Mouse (Mus musculus) G1E (cell line): Measurements from ENCODE around the gene Aldh2. TPM values are rescaled to one million over a fixed set of nuclear protein-coding genes. Genes with fewer than 3 reads are reported as not detected.

Source experiments
- ATAC-seq: 2 replicates; pipeline ENCODE4 v1.8.0; 2016; ENCODE audit warnings: mild to moderate bottlenecking; ENCODE audit not compliant: insufficient number of reproducible peaks, poor library complexity, low FRiP score, severe bottlenecking; ENCODE audit errors: extremely low read depth
- DNase-seq: peaks from one replicate; pipeline ENCODE4 v3.0.0; 2012; ENCODE audit warnings: low spot score
- H3K27me3 ChIP-seq: 2 replicates; pipeline ENCODE4 v1.6.1; 2012; ENCODE audit warnings: mild to moderate bottlenecking, low read length, inconsistent platforms; ENCODE audit not compliant: insufficient read depth
- H3K36me3 ChIP-seq: replicated peaks from 2 replicates; pipeline ENCODE3; 2012; ENCODE audit warnings: mild to moderate bottlenecking, inconsistent platforms
- H3K4me1 ChIP-seq: 2 replicates; pipeline ENCODE4 v1.6.1; 2012; ENCODE audit warnings: low read depth, low read length, inconsistent platforms, mixed read lengths; ENCODE audit not compliant: insufficient read depth
- H3K4me3 ChIP-seq: 2 replicates; pipeline ENCODE4 v1.5.1; 2012; ENCODE audit warnings: low read depth, mild to moderate bottlenecking, inconsistent platforms, low read length, moderate library complexity, mixed read lengths
- H3K9me3 ChIP-seq: replicated peaks from 2 replicates; pipeline ENCODE4 v1.6.1; 2012; ENCODE audit warnings: inconsistent platforms
- CTCF ChIP-seq: IDR thresholded peaks from 2 replicates; pipeline ENCODE4 v1.5.1; 2012; ENCODE audit warnings: low read depth, low read length, inconsistent platforms, mixed read lengths
- GATA1 ChIP-seq: IDR thresholded peaks from 2 replicates; pipeline ENCODE4 v1.6.1; 2012; ENCODE audit warnings: borderline replicate concordance, low read length, inconsistent platforms, mixed read lengths
- GATA2 ChIP-seq: IDR thresholded peaks from 2 replicates; pipeline ENCODE4 v1.6.1; 2012; ENCODE audit warnings: low read depth, low read length, inconsistent platforms, borderline replicate concordance
- POLR2AphosphoS5 ChIP-seq: IDR thresholded peaks from 2 replicates; pipeline ENCODE4 v1.6.1; 2012; ENCODE audit warnings: low read depth, low read length, inconsistent platforms; ENCODE audit not compliant: insufficient replicate concordance
- TAL1 ChIP-seq: conservative IDR thresholded peaks from 2 replicates; pipeline ENCODE4 v1.6.1; 2012; ENCODE audit warnings: low read depth, low read length, inconsistent platforms, mixed read lengths
- polyA plus RNA-seq: library from polyadenylated mRNA; stranded (reverse); fragments of >175 nt; gene quantifications from 2 replicates; pipeline ENCODE4 v1.2.3, GENCODE M21; 2012
- total RNA-seq, 2 experiments: library from RNA; stranded (forward) in 1 of 2; stranded (reverse) in 1 of 2; fragments of 200-1000 nt in 1 of 2; fragments of >200 nt in 1 of 2; fragmentation: Nextera tagmentation in 1 of 2; gene quantifications; 2 replicates each; pipeline ENCODE4 v1.2.3; 2014 to 2017

The Aldh2 gene
- total and polyA plus RNA-seq, 3 experiments = 45.7 to 122 (median 117) TPM

- ATAC-seq (no peak), DNase-seq (no peak)
- Histone ChIP-seq H3K4me1 (peaks cover 50% of the 10 kb centered on the region), H3K27me3 (peaks cover 52% of the 10 kb centered on the region), H3K4me3 (no peak overlapping the region), H3K36me3 (no peaks in the 10 kb centered on the region), H3K9me3 (no peaks in the 10 kb centered on the region)
- no peak for TF ChIP-seq GATA1
- TF ChIP-seq TAL1 = no peak
- no peak for TF ChIP-seq GATA2
- TF ChIP-seq CTCF = no peak
- no peak for TF ChIP-seq POLR2AphosphoS5
Observed at GRCm38 (mm10) chr5:121596226-121596625, 2.6 kb upstream of the Aldh2 start.

- ATAC-seq (no peak), DNase-seq (no peak)
- Histone ChIP-seq H3K4me1 (peaks cover 50% of the 10 kb centered on the region), H3K27me3 (peaks cover 56% of the 10 kb centered on the region), H3K9me3 (no peaks in the 10 kb centered on the region), H3K4me3 (no peak overlapping the region), H3K36me3 (no peaks in the 10 kb centered on the region)
- TF ChIP-seq TAL1 = no peak
- no peak for TF ChIP-seq POLR2AphosphoS5
- TF ChIP-seq GATA1 = no peak
- no peak for TF ChIP-seq GATA2
- TF ChIP-seq CTCF = no peak
Observed at GRCm38 (mm10) chr5:121595758-121596157, 2.1 kb upstream of the Aldh2 start.

GRCm38 (mm10) chr5:121594714-121595313 is 1.2 kb upstream of the Aldh2 start:
- ATAC-seq (no peak), DNase-seq (no peak)
- TF ChIP-seq GATA1 (no peak), CTCF (no peak), TAL1 (no peak), POLR2AphosphoS5 (no peak), GATA2 (no peak)
- Histone ChIP-seq H3K36me3 (no peaks in the 10 kb centered on the region), H3K4me3 (no peak overlapping the region), H3K27me3 (peaks cover 50% of the 10 kb centered on the region), H3K9me3 (no peaks in the 10 kb centered on the region), H3K4me1 (peaks cover 50% of the 10 kb centered on the region)

- DNase-seq (no peak), ATAC-seq (no peak)
- TF ChIP-seq GATA2 (no peak), POLR2AphosphoS5 (no peak), CTCF (no peak), GATA1 (no peak), TAL1 (no peak)
- Histone ChIP-seq H3K4me3 (peak overlapping the region; percentile 72), H3K9me3 (no peaks in the 10 kb centered on the region), H3K36me3 (no peaks in the 10 kb centered on the region), H3K27me3 (peaks cover 39% of the 10 kb centered on the region), H3K4me1 (peaks cover 47% of the 10 kb centered on the region)
Observed at GRCm38 (mm10) chr5:121592816-121593407, 712 bp downstream of the Aldh2 start.

GRCm38 (mm10) chr5:121592064-121592815 is 1.4 kb downstream of the Aldh2 start:
- peak overlapping the region; percentile 72; the same call in 1 of the 2 replicates for H3K4me3 ChIP-seq
- no peaks in the 10 kb centered on the region for H3K9me3 ChIP-seq
- DNase-seq (no peak), ATAC-seq (no peak)
- H3K27me3 ChIP-seq = peaks cover 33% of the 10 kb centered on the region
- no peak for TF ChIP-seq CTCF
- no peak for TF ChIP-seq GATA1
- TF ChIP-seq TAL1 = no peak
- TF ChIP-seq POLR2AphosphoS5 = no peak
- no peak for TF ChIP-seq GATA2
- no peaks in the 10 kb centered on the region for H3K36me3 ChIP-seq
- peaks cover 40% of the 10 kb centered on the region for H3K4me1 ChIP-seq
